Mouse (Mus musculus) intestine, postnatal 0 days (tissue): ENCODE results near the gene Casc3. TPM values are rescaled to one million over a fixed set of nuclear protein-coding genes. Genes with fewer than 3 reads are reported as not detected.

Experiments
- ATAC-seq: fragments of 200-750 bp; cut with Nextera tagmentation; 2 replicates; pipeline ENCODE4 v1.8.0; 2017; ENCODE audit warnings: mild to moderate bottlenecking, moderate TSS enrichment, moderate library complexity
- H3K27ac ChIP-seq: fragments of 300-500 bp; sonication (generic); 2 replicates; pipeline ENCODE4 v1.5.1; 2014; ENCODE audit warnings: mild to moderate bottlenecking, low read depth, low read length, moderate library complexity
- H3K27me3 ChIP-seq: fragments of 300-500 bp; sonication (generic); replicated peaks from 2 replicates; pipeline ENCODE4 v1.6.1; 2014; ENCODE audit warnings: low read length, mixed read lengths; ENCODE audit not compliant: control insufficient read depth, insufficient read depth
- H3K36me3 ChIP-seq: fragments of 300-500 bp; sonication (generic); 2 replicates; pipeline ENCODE4 v1.6.1; 2014; ENCODE audit warnings: mild to moderate bottlenecking, moderate library complexity; ENCODE audit not compliant: control insufficient read depth, insufficient read depth
- H3K4me1 ChIP-seq: fragments of 300-500 bp; sonication (generic); replicated peaks from 2 replicates; pipeline ENCODE4 v1.6.1; 2014; ENCODE audit warnings: antibody characterized with exemption, low read length, mixed read lengths; ENCODE audit not compliant: control insufficient read depth, insufficient read depth
- H3K4me2 ChIP-seq: fragments of 300-500 bp; sonication (generic); replicated peaks from 2 replicates; pipeline ENCODE4 v1.6.1; 2014; ENCODE audit warnings: low read depth, mild to moderate bottlenecking, moderate library complexity
- H3K4me3 ChIP-seq: fragments of 300-500 bp; sonication (generic); 2 replicates; pipeline ENCODE4 v1.5.1; 2014; ENCODE audit warnings: low read depth, low read length
- H3K9ac ChIP-seq: fragments of 300-500 bp; sonication (generic); 2 replicates; pipeline ENCODE4 v1.6.1; 2014; ENCODE audit warnings: mild to moderate bottlenecking, low read depth, low read length
- H3K9me3 ChIP-seq: fragments of 300-500 bp; sonication (generic); 2 replicates; pipeline ENCODE4 v1.6.1; 2016; ENCODE audit warnings: mixed run types; ENCODE audit not compliant: control insufficient read depth
- CTCF ChIP-seq: sonication (generic); IDR thresholded peaks from 2 replicates; pipeline ENCODE4 v1.5.1; 2016; ENCODE audit warnings: low read depth, mild to moderate bottlenecking, control low read depth, antibody characterized with exemption, moderate library complexity
- WGBS: fragments of 180-500 bp; shearing (Covaris S2); extraction: QIAGEN DNeasy Blood & Tissue Kit; methylation state at CpG from one replicate; pipeline ENCODE4 v1.1.7; 2014; 5-methylcytosine and 5-hydroxymethylcytosine counted together
- polyA plus RNA-seq: library from polyadenylated mRNA; unstranded; fragments of >200 nt; fragmentation: Nextera tagmentation; extraction: Ambion mirVana; gene quantifications from 2 replicates; pipeline ENCODE4 v1.2.1, GENCODE M21; 2015

Gene Casc3
- polyA plus RNA-seq, 1 experiment from 2014 or later: 10.8 TPM

GRCm38 (mm10) chr11:98791448-98791847 lies 13.3 kb upstream of the Casc3 start:
- no peaks in the 10 kb centered on the region for H3K36me3 ChIP-seq
- no peaks in the 10 kb centered on the region for H3K27me3 ChIP-seq
- H3K4me2 ChIP-seq: no peak overlapping the region
- 0 out of 2 replicates have a peak, but pooled peaks cover under 1% of the 10 kb centered on the region for H3K4me1 ChIP-seq
- H3K9ac ChIP-seq: no peak overlapping the region
- no peak for ATAC-seq
- TF ChIP-seq CTCF: no peak
- no peak overlapping the region for H3K27ac ChIP-seq
- no peak overlapping the region for H3K4me3 ChIP-seq
- H3K9me3 ChIP-seq: no peaks in the 10 kb centered on the region
- WGBS: 66% methylated on average over 1 of the region's 1 CpGs

DNA sequence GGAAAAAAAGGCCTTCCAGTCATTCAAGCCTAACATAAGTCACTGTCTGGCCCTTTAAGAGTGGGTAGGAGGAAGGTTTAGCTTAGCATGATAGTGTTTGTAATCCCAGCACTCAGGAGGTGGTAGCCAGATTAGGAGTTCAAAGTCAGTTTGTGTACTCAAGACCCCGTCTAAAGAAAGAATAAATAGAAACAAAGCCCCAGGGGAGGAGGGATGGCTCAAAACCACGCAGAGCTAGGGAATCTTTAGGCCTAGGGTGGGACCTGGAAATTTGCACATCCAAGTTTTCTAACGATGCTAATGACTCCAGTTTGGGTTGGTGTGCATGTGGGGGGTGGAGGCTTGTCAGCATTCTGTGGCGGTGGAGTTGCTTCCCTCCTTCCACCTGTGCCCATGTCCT lies 12.6 kb upstream of the Casc3 start:
- Histone ChIP-seq H3K27me3 (no peaks in the 10 kb centered on the region), H3K9me3 (no peaks in the 10 kb centered on the region), H3K27ac (no peak overlapping the region), H3K4me1 (no peaks in the 10 kb centered on the region), H3K4me2 (no peak overlapping the region), H3K4me3 (no peak overlapping the region), H3K36me3 (no peaks in the 10 kb centered on the region), H3K9ac (no peak overlapping the region)
- 21% methylated on average over 4 of the region's 4 CpGs for WGBS
- no peak for ATAC-seq
- TF ChIP-seq CTCF: no peak

DNA sequence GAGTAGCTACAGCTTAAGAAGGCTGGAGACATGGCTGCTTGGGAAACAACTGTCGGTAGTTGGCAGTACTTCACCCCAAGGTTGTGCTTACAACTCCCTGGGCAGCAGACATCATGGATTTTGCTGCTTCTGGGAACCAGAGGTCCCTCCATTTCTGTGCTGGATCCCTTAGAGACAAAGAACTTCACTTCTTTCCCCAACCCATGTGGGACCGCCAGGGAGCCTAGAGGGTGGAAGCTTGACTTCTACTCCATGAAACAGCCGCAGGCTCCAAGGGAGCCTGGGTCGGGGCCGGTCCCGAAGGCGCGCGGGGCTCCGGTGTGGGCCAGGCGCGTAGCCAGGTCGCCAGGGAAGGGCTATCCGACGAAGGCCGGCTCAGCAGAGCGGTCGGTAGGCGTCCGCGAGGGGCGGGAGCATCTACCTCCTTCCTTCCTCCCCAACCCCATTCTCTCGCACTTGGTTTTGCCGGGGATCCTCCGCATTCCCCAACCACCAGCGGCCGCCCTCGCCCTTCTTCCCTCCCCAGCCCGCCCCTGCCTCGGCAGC lies 10.2 kb upstream of the Casc3 start:
- H3K27me3 ChIP-seq: no peaks in the 10 kb centered on the region
- H3K4me3 ChIP-seq: peak overlapping the region; percentile 85
- ATAC-seq: peak; percentile 61
- H3K9ac ChIP-seq: peak overlapping the region; percentile 94
- no peaks in the 10 kb centered on the region for H3K9me3 ChIP-seq
- peak overlapping the region; percentile 99 for H3K27ac ChIP-seq
- H3K4me1 ChIP-seq: no peaks in the 10 kb centered on the region
- peaks cover 6% of the 10 kb centered on the region; the same call in 1 of the 2 replicates for H3K36me3 ChIP-seq
- under 1% methylated on average over 29 of the region's 30 CpGs for WGBS
- TF ChIP-seq CTCF: peak; percentile 50
- peak overlapping the region; percentile 93 for H3K4me2 ChIP-seq

DNA sequence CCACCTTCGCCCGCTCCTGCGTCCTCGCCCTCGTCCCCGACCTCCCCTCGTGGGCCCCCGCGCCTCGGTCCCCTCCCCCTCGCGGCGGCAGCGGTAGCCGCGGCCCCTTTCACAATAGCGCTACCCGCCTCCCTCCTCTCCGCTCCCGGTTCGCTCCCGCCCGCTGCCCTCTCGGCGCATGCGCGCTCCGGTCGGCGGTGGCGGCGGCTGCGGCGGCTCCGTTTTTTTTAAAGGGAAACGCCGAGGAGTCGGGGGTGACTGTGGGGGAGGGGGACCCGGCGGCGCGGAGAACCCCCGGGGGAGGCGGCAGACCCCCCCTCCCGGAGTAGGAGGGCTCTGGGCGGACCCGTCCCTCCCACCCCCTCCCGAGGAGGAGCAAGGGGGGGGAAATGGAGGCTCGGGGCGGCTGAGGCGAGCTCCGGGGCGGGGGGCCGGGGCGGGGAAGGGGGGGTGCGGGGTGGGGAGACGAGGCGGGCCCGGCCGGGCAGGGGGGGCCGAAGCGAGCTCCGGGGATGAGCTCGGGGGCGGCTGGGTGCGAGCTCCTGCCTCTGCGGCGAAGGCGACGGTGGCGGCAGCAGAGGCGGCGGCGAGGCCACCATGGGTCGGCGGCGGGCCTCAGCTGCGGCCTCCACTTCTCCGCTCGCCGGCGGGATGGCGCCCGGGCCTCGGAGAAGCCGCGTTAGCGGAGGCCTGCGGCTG lies 9.5 kb upstream of the Casc3 start, which contains the start of gene Msl1:
Gene Msl1 (plus strand): TSS at position 502 of the 699 bp plus-strand sequence.
- peaks cover 10% of the 10 kb centered on the region; the same call in 1 of the 2 replicates for H3K36me3 ChIP-seq
- H3K4me3 ChIP-seq: peak within 1 kb of the TSS; percentile 85
- H3K27me3 ChIP-seq: no peaks in the 10 kb centered on the region
- TF ChIP-seq CTCF: peak; percentile 48; the same call in 1 of the 2 replicates
- no peaks in the 10 kb centered on the region for H3K9me3 ChIP-seq
- H3K4me2 ChIP-seq: peak within 1 kb of the TSS; percentile 93
- 2% methylated on average over 64 of the region's 89 CpGs for WGBS
- peak; percentile 71 for ATAC-seq
- peak within 1 kb of the TSS; percentile 94 for H3K9ac ChIP-seq
- no peaks in the 10 kb centered on the region for H3K4me1 ChIP-seq
- peak within 1 kb of the TSS; percentile 99 for H3K27ac ChIP-seq

DNA sequence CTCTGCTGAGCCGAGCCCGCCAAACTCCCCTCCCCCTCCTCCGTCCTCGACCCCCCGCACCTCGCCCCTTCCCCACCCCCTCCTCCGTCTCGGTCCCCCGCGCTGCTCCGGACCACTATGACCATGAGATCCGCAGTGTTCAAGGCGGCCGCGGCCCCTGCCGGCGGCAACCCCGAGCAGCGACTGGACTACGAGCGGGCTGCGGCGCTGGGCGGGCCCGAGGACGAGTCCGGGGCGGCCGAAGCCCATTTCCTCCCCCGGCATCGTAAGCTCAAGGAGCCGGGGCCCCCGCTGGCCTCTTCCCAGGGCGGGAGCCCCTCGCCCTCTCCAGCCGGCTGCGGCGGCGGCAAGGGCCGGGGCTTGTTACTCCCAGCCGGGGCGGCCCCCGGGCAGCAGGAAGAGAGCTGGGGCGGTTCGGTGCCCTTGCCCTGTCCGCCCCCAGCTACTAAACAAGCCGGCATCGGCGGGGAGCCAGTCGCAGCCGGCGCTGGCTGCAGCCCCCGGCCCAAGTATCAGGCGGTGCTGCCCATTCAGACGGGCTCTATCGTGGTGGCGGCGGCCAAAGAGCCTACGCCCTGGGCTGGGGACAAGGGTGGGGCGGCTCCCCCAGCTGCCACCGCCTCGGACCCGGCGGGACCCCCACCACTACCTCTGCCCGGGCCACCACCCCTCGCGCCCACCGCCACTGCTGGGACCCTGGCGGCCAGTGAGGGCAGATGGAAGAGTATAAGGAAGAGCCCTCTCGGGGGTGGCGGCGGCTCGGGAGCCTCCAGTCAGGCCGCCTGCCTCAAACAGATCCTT lies 8.8 kb upstream of the Casc3 start:
- peaks cover 18% of the 10 kb centered on the region; the same call in 1 of the 2 replicates for H3K36me3 ChIP-seq
- peak overlapping the region; percentile 99 for H3K27ac ChIP-seq
- peak; percentile 41 for ATAC-seq
- peak overlapping the region; percentile 93 for H3K4me2 ChIP-seq
- peak; percentile 44 for TF ChIP-seq CTCF
- peak overlapping the region; percentile 85 for H3K4me3 ChIP-seq
- no peaks in the 10 kb centered on the region for H3K27me3 ChIP-seq
- no peaks in the 10 kb centered on the region for H3K4me1 ChIP-seq
- H3K9ac ChIP-seq: peak overlapping the region; percentile 94
- H3K9me3 ChIP-seq: no peaks in the 10 kb centered on the region
- WGBS: under 1% methylated on average over 50 of the region's 74 CpGs
